Comparison of ENCODE assay signal across 18 mouse cellular contexts in genomic region chr11:75716661-75717325, GRCm38 (mm10). TPM values are rescaled to one million over a fixed set of nuclear protein-coding genes. Genes with fewer than 3 reads are reported as not detected.
A peak's percentile ranks its signal among the peaks of the same experiment; 100 is the strongest.
DNase-seq lines count a peak whose midpoint lies in the region; ATAC-seq and TF ChIP-seq lines count a peak whose summit lies in the region.
"Had no signal": no experiment of that assay in that cellular context is flagged by ENCODE, and none has a peak within 500 bp of the region (broad histone marks: within the 10 kb centered on the region; RNA-seq: fewer than 3 reads in every experiment).

No protein-coding gene starts in this region.

- H3K9me3 ChIP-seq in forebrain, postnatal 0 days (ENCODE audit: low read length): no peaks in the 10 kb centered on the region
- peaks cover 8% of the 10 kb centered on the region for H3K9me3 ChIP-seq in forebrain, embryonic 13.5 days (replicated peaks)
- H3K9me3 ChIP-seq in lung, postnatal 0 days (ENCODE audit: low read length): no peaks in the 10 kb centered on the region
- H3K9me3 ChIP-seq: hindbrain, embryonic 15.5 days had no signal

- no peaks in the 10 kb centered on the region for H3K27me3 ChIP-seq in forebrain, postnatal 0 days (ENCODE audit: insufficient read depth, low read length)
- H3K27me3 ChIP-seq in forebrain, embryonic 13.5 days: no peaks in the 10 kb centered on the region
- H3K27me3 ChIP-seq in lung, postnatal 0 days (replicated peaks; ENCODE audit: insufficient read depth, low read length): no peaks in the 10 kb centered on the region
- H3K27me3 ChIP-seq: embryonic facial prominence, embryonic 12.5 days; heart, embryonic 12.5 days; hindbrain, embryonic 15.5 days had no signal

- WGBS in forebrain, postnatal 0 days: 72% methylated on average over 7 of the region's 8 CpGs
- WGBS in forebrain, embryonic 13.5 days: 88% methylated on average over 7 of the region's 8 CpGs
- WGBS in lung, postnatal 0 days: 72% methylated on average over 8 of the region's 8 CpGs

- H3K4me2 ChIP-seq in forebrain, postnatal 0 days (ENCODE audit: low read depth): no peak overlapping the region
- H3K4me2 ChIP-seq in forebrain, embryonic 13.5 days: no peak overlapping the region
- H3K4me2 ChIP-seq in lung, postnatal 0 days (replicated peaks; ENCODE audit: low read depth, low read length): no peak overlapping the region
- H3K4me2 ChIP-seq: embryonic facial prominence, embryonic 12.5 days; heart, embryonic 12.5 days; hindbrain, embryonic 15.5 days had no signal

- H3K4me3 ChIP-seq in forebrain, postnatal 0 days (ENCODE audit: low read depth, low read length): no peak overlapping the region
- no peak overlapping the region for H3K4me3 ChIP-seq in forebrain, embryonic 13.5 days
- no peak overlapping the region for H3K4me3 ChIP-seq in layer of hippocampus, adult 2 months
- no peak overlapping the region for H3K4me3 ChIP-seq in lung, postnatal 0 days (ENCODE audit: low read depth, low read length)
- H3K4me3 ChIP-seq: embryonic facial prominence, embryonic 12.5 days; heart, adult 2 months; heart, embryonic 12.5 days; hindbrain, embryonic 15.5 days had no signal

- no peak overlapping the region for H3K9ac ChIP-seq in forebrain, postnatal 0 days
- no peak overlapping the region for H3K9ac ChIP-seq in forebrain, embryonic 13.5 days
- no peak overlapping the region for H3K9ac ChIP-seq in lung, postnatal 0 days (replicated peaks; ENCODE audit: low read depth)
- H3K9ac ChIP-seq: embryonic facial prominence, embryonic 12.5 days; heart, embryonic 12.5 days; hindbrain, embryonic 15.5 days had no signal

- peak; percentile 64 for ATAC-seq in forebrain, postnatal 0 days
- no peak for ATAC-seq in forebrain, embryonic 13.5 days
- peak; percentile 32; the same call in 1 of the 2 replicates for ATAC-seq in lung, postnatal 0 days

- no peaks in the 10 kb centered on the region for H3K4me1 ChIP-seq in forebrain, postnatal 0 days (ENCODE audit: insufficient read depth)
- H3K4me1 ChIP-seq in forebrain, embryonic 13.5 days: no peaks in the 10 kb centered on the region
- no peaks in the 10 kb centered on the region for H3K4me1 ChIP-seq in lung, postnatal 0 days (ENCODE audit: insufficient read depth, low read depth, low read length)
- H3K4me1 ChIP-seq: embryonic facial prominence, embryonic 12.5 days; hindbrain, embryonic 15.5 days had no signal

- TF ChIP-seq EP300 in lung, postnatal 0 days (IDR thresholded peaks at IDR 0.05): no peak

- TF ChIP-seq CTCF in forebrain, postnatal 0 days (IDR thresholded peaks at IDR 0.05; ENCODE audit: low read depth): peak; percentile 43
- peak; percentile 31 for TF ChIP-seq CTCF in layer of hippocampus, adult 2 months (conservative IDR thresholded peaks at IDR 0.05)
- peak; percentile 32 for TF ChIP-seq CTCF in lung, postnatal 0 days (IDR thresholded peaks at IDR 0.05)

- peak; percentile 43 for DNase-seq in forebrain, postnatal 0 days
- no peak for DNase-seq in layer of hippocampus, adult 2 months (ENCODE audit: low spot score in 2 of 2)
- no peak for DNase-seq in layer of hippocampus, adult 9-10 months (ENCODE audit: low spot score)
- peak; percentile 46 for DNase-seq in lung, postnatal 0 days (ENCODE audit: low spot score)
- DNase-seq in lung, postnatal 14 days: no peak
- DNase-seq in NIH3T3 (ENCODE audit: low read depth): peak; percentile 53
- no peak for DNase-seq in right cerebral cortex, postnatal 14 days
- DNase-seq: adrenal gland, postnatal 14 days; cerebellum, adult 11-12 months; cerebellum, adult 9-10 months; cerebellum, postnatal 25 days; gastrocnemius, postnatal 14 days; heart, adult 2 months; heart, postnatal 36 days had no signal

- no peaks in the 10 kb centered on the region for H3K36me3 ChIP-seq in forebrain, postnatal 0 days (ENCODE audit: insufficient read depth)
- H3K36me3 ChIP-seq in forebrain, embryonic 13.5 days (ENCODE audit: poor library complexity, severe bottlenecking): no peaks in the 10 kb centered on the region
- no peaks in the 10 kb centered on the region for H3K36me3 ChIP-seq in lung, postnatal 0 days (ENCODE audit: insufficient read depth, low read length)
- H3K36me3 ChIP-seq: embryonic facial prominence, embryonic 12.5 days; heart, embryonic 12.5 days; hindbrain, embryonic 15.5 days had no signal

- H3K27ac ChIP-seq in forebrain, postnatal 0 days (ENCODE audit: low read depth, low read length): no peak overlapping the region
- H3K27ac ChIP-seq in forebrain, embryonic 13.5 days: no peak overlapping the region
- H3K27ac ChIP-seq in layer of hippocampus, adult 2 months: no peak overlapping the region
- H3K27ac ChIP-seq in lung, postnatal 0 days (ENCODE audit: low read length): no peak overlapping the region
- H3K27ac ChIP-seq: embryonic facial prominence, embryonic 12.5 days; heart, adult 2 months; hindbrain, embryonic 15.5 days had no signal

RNA-seq across cellular contexts. Expression of gene Ywhae, which starts 15.9 kb away (rescaled TPM):
- 309 and 330 TPM in 2 replicates for total RNA-seq in forebrain, postnatal 0 days (2014; rRNA removed)
- 1,517 and 1,700 TPM in 2 replicates for polyA plus RNA-seq in forebrain, postnatal 0 days (2015; fragmentation: Nextera tagmentation; extraction: Ambion mirVana)
- polyA plus RNA-seq in forebrain, embryonic 13.5 days (2015; fragmentation: Nextera tagmentation; extraction: Ambion mirVana): 1,451 and 1,470 TPM in 2 replicates
- total RNA-seq in layer of hippocampus, adult 2 months (2021): 1,000 to 10,000 TPM; 1,140 to 1,236 TPM
- 453 and 499 TPM in 2 replicates for polyA plus RNA-seq in lung, postnatal 0 days (2015; fragmentation: Nextera tagmentation; extraction: Ambion mirVana)

RNA-seq across cellular contexts. Expression of gene Crk, which starts 37.7 kb away (rescaled TPM):
- total RNA-seq in forebrain, postnatal 0 days (2014; rRNA removed): 88.7 and 89.8 TPM in 2 replicates
- polyA plus RNA-seq in forebrain, postnatal 0 days (2015; fragmentation: Nextera tagmentation; extraction: Ambion mirVana): 90.9 and 93.4 TPM in 2 replicates
- 124 and 133 TPM in 2 replicates for polyA plus RNA-seq in forebrain, embryonic 13.5 days (2015; fragmentation: Nextera tagmentation; extraction: Ambion mirVana)
- total RNA-seq in layer of hippocampus, adult 2 months (2021): 100 to 1,000 TPM; 123 to 136 TPM
- 83.8 and 90.3 TPM in 2 replicates for polyA plus RNA-seq in lung, postnatal 0 days (2015; fragmentation: Nextera tagmentation; extraction: Ambion mirVana)

Comparison
In these comparisons a context has a peak if more than half of its experiments do, and no peak if none do; other contexts are left out.
1. DNase-seq: peak in forebrain, postnatal 0 days (single experiment), lung, postnatal 0 days (single experiment) and NIH3T3 (single experiment); none in layer of hippocampus, adult 2 months (0 of 2), layer of hippocampus, adult 9-10 months (single experiment), lung, postnatal 14 days (single experiment) and right cerebral cortex, postnatal 14 days (single experiment).
2. Peak in every context shown above with its lines, with median percentiles within 50 percentile points of each other: CTCF ChIP-seq.